Mouse (Mus musculus) inflammation-experienced regulatory T-cells, adult 6 months (primary cell): ENCODE measurements around the gene Mroh2a. TPM values are rescaled to one million over a fixed set of nuclear protein-coding genes. Genes with fewer than 3 reads are reported as not detected.

Source experiments
- ATAC-seq: one replicate; pipeline ENCODE4 v1.8.0; 2017
- polyA plus RNA-seq, 3 experiments: library from polyadenylated mRNA; unstranded; fragments of 100-300 nt; shearing (Covaris generic); gene quantifications; one replicate each; pipeline ENCODE4 v1.2.1; 2017

Mroh2a gene
- polyA plus RNA-seq, 3 experiments from 2014 or later: 1.9 to 4.4 (median 2.1) TPM

DNA sequence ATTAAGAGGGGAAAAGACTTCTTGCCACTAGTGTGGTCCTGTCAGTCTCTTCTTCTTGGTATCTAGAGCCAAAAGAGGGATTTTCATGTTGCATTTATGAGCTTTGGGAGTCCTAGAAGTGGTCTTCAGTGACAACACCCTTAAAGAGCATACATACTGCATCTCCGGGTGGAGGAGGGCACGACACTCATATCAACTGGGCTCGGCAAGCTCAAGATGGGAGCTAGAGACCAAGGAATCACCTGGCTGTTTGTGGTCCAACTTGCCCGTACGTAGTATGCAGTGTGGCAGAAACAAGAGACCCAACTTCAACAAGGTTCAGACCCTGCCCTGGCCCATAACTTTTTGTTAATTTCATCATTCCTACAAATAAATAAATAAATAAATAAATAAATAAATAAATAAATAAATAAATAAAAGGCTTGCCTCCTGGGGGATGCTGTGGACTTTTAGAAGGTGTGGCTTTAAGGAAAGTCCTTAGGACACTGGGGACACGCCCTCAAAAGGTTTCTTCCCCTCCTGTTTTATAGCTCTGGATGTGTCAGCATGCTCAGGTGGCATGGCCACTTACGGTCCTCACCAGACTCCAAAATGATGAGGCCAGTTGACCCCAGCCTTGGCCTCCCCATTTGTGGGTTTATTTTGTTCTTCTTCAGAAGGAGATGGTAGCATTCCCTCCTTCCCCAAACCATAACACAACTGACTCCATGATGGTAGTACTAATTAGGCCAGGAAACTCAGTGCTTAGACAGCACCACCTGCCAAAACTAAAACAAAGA lies 70.9 kb downstream of the Mroh2a start:
- ATAC-seq: no peak

GRCm38 (mm10) chr1:88298686-88299528 lies 72.1 kb downstream of the Mroh2a start:
- no peak for ATAC-seq

GRCm38 (mm10) chr1:88299529-88299945 lies 72.8 kb downstream of the Mroh2a start:
- no peak for ATAC-seq

DNA sequence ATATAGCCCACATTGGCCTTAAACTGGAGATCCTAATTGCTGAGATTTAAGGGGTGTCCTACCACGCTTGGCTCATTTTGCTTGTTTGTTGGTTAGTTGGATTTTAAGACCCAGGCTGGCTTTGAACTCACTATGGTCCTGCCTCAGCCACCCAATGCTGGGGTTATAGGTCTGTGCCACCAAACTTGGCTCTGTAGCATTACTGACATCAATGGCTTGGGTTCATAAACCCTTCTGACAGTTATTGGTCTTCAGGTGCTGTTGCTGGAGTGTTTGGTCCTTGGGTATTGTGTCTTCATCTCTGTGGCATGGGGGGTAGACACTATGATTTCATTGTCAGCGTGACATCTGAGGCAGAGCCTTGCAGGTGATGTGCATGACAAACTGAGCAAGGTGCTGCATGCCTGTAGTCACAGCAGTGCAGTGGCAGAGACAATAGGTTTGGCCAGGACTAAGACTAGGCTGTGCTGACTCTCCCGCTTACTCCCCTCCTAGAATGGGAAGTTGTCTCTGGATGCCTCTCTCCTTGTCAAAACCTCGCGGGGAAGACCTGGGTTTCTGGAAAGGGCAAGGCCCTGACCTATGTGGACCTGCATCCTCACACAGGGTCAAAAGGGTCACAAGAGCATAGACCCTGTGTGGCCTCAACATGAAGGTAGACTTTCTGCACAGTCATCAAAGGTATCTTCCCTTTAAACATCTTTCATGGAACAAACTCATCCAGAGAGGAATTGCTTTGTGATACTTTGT lies 73.7 kb downstream of the Mroh2a start:
- ATAC-seq: no peak

GRCm38 (mm10) chr1:88301121-88302014 lies 74.6 kb downstream of the Mroh2a start:
- peak; percentile 29 for ATAC-seq

GRCm38 (mm10) chr1:88302057-88302740 lies 75.4 kb downstream of the Mroh2a start:
- ATAC-seq: no peak

- ATAC-seq: no peak
These were observed 77.0 kb downstream of the Mroh2a start for GRCm38 (mm10) chr1:88303762-88304161.

GRCm38 (mm10) chr1:88304261-88304985 lies 77.6 kb downstream of the Mroh2a start:
- ATAC-seq: no peak

DNA sequence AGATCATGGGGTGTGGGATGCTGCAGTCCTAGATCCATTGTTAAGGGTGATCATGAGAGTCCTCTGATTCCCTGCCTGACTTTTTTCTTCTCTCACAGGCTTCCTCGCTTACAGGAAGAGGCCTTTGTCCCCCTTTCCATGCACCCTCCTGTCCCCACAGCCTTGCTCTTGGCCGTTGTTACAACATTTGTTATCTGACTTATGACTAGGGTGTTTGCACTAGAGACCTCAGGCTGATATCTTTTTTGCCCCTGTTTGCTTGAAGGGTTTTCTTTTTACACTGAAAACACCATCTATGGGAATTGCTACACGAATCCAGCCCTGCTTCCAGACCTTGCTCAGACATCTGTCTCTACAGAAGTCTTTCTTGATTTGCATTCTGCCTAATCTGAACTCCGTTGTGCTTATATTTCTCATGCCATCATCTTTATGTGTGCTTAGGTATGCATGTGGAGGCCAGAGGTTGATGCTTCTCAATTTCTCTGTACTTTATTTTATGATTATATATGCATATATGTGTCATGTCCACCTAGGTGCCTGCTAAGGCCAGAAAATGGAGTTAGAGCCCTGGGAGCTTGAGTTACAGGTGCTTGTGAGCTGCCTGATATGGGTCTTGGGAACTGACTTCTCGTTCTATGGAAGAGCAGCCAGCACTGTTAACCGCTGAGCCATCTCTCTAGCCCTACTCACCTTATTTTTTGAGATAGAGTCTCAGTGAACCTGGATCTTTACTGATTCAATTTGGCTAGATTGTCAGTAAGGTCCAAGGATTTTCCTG lies 78.4 kb downstream of the Mroh2a start:
- ATAC-seq: no peak

DNA sequence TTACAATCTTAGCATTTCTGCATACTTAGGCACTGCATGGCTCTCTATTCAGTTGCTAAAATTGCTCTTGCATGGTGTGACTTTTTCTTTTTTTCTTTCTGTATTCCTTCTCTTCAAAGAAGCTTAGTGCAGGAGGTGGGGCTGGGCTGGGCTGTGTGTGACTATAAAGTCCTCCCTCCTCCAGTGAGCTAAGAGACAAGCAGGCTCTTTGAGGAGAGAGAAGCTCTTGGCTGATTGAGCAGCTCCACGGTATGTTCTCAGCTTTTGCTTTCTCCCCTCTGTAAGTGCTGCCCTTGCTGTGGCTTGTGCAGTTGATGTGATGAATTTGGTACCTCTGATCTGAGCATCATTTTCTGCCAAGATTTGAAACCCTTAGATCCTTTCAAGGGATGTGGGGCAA lies 79.8 kb downstream of the Mroh2a start:
- no peak for ATAC-seq

DNA sequence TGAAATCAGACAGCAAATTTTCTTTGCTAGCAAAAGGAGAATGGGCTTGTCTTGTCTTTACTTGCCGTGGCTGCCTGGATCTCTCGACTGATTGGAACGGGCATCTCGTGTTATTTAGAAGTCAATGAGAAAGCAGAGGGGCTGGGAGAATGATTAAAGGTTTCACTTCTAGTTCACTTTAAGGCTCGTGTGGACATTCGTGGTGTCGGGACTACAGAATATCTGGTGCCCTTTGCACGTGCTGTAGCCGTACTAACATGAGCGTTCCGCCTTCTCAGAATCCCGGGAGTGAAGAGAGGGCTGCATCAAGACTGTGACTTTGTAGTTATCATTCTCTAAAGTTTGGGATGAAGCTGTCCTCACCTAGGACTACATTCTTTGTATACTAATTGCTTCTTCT lies 80.4 kb downstream of the Mroh2a start:
- ATAC-seq: no peak

DNA sequence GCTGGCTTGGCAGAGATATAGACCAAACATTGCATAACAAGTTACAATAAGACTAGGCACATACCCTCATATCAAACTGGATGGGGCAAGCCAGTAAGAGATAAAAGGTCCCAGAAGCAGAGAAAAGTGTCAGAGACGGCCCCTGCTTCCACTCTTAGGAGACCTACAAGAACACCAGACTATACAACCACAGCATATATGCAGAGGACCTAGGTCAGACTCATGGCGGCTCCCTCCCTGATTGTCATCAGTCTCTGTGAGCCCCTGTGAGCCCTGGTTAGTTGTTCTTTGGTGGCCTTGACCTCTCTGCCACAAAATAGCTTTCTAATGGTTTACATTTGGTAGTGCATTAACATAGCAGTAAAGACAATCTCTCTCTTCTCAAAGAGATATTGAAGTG lies 82.2 kb downstream of the Mroh2a start:
- ATAC-seq: no peak

DNA sequence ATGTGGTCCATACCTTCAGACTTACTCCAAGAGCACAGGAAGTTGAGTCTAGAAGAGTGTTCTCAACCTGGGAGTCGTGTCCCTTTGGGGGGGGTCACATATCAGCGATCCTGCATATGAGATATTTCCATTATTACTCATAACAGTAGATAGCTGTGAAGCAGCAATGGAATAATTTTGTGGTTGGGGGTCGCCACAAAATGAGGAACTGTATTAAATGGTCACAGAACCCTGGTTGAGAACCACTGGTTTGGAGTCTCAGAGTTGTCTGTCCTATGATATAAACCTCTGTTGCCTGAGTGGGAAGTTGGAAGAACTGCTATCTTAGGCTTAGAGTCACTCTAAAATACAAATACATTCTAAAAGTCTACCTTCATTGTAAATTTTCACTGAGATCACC lies 83.1 kb downstream of the Mroh2a start:
- ATAC-seq: no peak

GRCm38 (mm10) chr1:88310349-88310748 lies 83.6 kb downstream of the Mroh2a start:
- no peak for ATAC-seq

Other genes with a start within 250 kb of the Mroh2a start
- 10 to 100 TPM; 13.6 to 26.7 (median 21.5) TPM for gene Usp40, start 218.4 kb upstream of the Mroh2a start, polyA plus RNA-seq
- gene Ugt1a10, start 171.6 kb upstream of the Mroh2a start, polyA plus RNA-seq: not detected
- not detected for gene Ugt1a9, start 156.2 kb upstream of the Mroh2a start, polyA plus RNA-seq
- gene Ugt1a8, start 139.2 kb upstream of the Mroh2a start, polyA plus RNA-seq: under 1 TPM in 1 of 3 experiments, not detected in 2; 0.63 TPM
- gene Ugt1a7c, start 131.9 kb upstream of the Mroh2a start, polyA plus RNA-seq: 1 to 10 TPM in 2 of 3 experiments, under 1 TPM in 1; 0.20 to 1.9 (median 1.5) TPM
- not detected for gene Ugt1a6b, start 123.7 kb upstream of the Mroh2a start, polyA plus RNA-seq
- gene Ugt1a6a, start 92.2 kb upstream of the Mroh2a start, polyA plus RNA-seq: under 1 TPM in 2 of 3 experiments, not detected in 1; 0.19 to 0.98 TPM
- not detected for gene Ugt1a5, start 61.0 kb upstream of the Mroh2a start, polyA plus RNA-seq
- not detected for gene Ugt1a2, start 26.4 kb upstream of the Mroh2a start, polyA plus RNA-seq
- under 1 TPM in 2 of 3 experiments, not detected in 1; 0.47 to 0.99 TPM for gene Dnajb3, start 21.2 kb upstream of the Mroh2a start, polyA plus RNA-seq
- gene Ugt1a1, start 15.0 kb upstream of the Mroh2a start, polyA plus RNA-seq: not detected
- gene Hjurp, start 50.6 kb downstream of the Mroh2a start, polyA plus RNA-seq: 10 to 100 TPM; 37.3 to 97.3 (median 69.6) TPM
- not detected for gene Trpm8, start 50.7 kb downstream of the Mroh2a start, polyA plus RNA-seq
- not detected for gene Spp2, start 180.0 kb downstream of the Mroh2a start, polyA plus RNA-seq